Mouse (Mus musculus): ENCODE measurements at regions not wholly inside any gene's neighbourhood (a gene's known extent, or its start where the extent isn't known, plus 50 kb on each side); places are given as distances from the start of the nearest gene placed in this dataset.

DNA sequence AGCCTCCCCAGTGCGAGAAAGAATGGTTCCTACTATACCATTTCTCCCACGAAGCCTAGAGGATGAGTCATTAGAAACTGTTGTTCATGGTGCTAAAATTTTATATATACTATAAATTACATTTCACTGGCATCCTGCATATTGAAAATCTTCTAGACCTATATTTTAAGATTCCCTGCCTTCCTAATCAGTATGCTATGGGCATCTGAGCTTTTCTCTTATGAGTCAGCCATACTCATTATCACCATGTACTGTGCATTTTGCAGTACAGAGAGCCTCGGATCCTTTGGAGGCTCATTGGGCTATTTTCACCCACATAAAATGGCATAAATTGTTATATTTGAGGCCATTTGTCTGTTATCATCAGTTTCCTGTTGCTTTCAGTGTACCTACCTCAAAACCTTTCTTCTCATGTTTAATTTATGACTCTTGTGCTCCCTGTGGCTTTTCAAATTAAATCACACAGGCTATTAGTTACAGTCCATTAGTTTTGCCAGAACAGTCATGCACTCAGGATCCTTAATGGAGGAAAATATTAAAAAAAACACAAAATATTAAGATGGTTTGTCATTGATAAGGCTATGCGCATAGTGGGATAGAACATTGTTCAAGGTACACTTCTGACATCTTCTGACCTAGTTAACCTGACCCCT lies 150.1 kb upstream of the Actbl2 start:
- Histone ChIP-seq H3K27me3 (replicated peaks; ENCODE audit: control insufficient read depth, insufficient read depth, low read length) (no peaks in the 10 kb centered on the region), H3K4me1 (replicated peaks; ENCODE audit: control insufficient read depth, insufficient read depth, low read length) (no peaks in the 10 kb centered on the region), H3K4me3 (replicated peaks; ENCODE audit: low read length) (no peak overlapping the region), H3K27ac (ENCODE audit: low read length) (no peak overlapping the region), H3K9ac (replicated peaks; ENCODE audit: low read depth, low read length) (no peak overlapping the region), H3K4me2 (ENCODE audit: low read length) (no peak overlapping the region), H3K36me3 (ENCODE audit: control insufficient read depth, insufficient read depth) (no peaks in the 10 kb centered on the region), H3K9me3 (ENCODE audit: control insufficient read depth, low read length) (no peaks in the 10 kb centered on the region)
- 82% methylated on average over 4 of the region's 4 CpGs for WGBS
- no peak for ATAC-seq

DNA sequence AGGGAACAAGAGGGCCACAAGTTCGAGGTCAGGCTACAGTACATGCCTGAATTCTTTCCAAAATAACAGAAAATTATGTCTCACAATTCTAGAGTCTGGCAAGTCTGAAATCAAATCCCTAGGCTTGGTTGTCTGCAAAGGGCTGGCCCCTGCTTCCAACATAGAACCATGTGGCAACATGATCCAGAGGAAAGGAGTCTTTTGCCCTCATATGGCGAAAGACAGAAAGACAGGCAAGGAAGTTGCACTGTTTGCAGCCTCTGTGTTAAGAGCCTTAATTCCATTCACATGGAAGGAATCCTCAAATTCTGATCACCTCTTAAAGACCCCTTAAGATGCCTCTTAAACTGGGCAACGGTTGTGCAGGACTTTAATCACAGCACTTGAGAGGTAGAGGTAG lies 123.7 kb upstream of the Actbl2 start:
- Histone ChIP-seq H3K4me2 (ENCODE audit: low read length) (no peak overlapping the region), H3K9ac (replicated peaks; ENCODE audit: low read depth, low read length) (no peak overlapping the region), H3K36me3 (ENCODE audit: control insufficient read depth, insufficient read depth) (no peaks in the 10 kb centered on the region), H3K27ac (ENCODE audit: low read length) (no peak overlapping the region), H3K9me3 (ENCODE audit: control insufficient read depth, low read length) (no peaks in the 10 kb centered on the region), H3K4me3 (replicated peaks; ENCODE audit: low read length) (no peak overlapping the region), H3K4me1 (replicated peaks; ENCODE audit: control insufficient read depth, insufficient read depth, low read length) (no peaks in the 10 kb centered on the region), H3K27me3 (replicated peaks; ENCODE audit: control insufficient read depth, insufficient read depth, low read length) (no peaks in the 10 kb centered on the region)
- no peak for ATAC-seq
- WGBS, result 77% methylated on average over 3 of the region's 3 CpGs

GRCm38 (mm10) chr13:111136392-111136791 lies 118.4 kb upstream of the Actbl2 start:
- Histone ChIP-seq H3K4me2 (ENCODE audit: low read length) (no peak overlapping the region), H3K4me3 (replicated peaks; ENCODE audit: low read length) (no peak overlapping the region), H3K9me3 (ENCODE audit: control insufficient read depth, low read length) (no peaks in the 10 kb centered on the region), H3K27ac (ENCODE audit: low read length) (no peak overlapping the region), H3K36me3 (ENCODE audit: control insufficient read depth, insufficient read depth) (no peaks in the 10 kb centered on the region), H3K4me1 (replicated peaks; ENCODE audit: control insufficient read depth, insufficient read depth, low read length) (no peaks in the 10 kb centered on the region), H3K9ac (replicated peaks; ENCODE audit: low read depth, low read length) (no peak overlapping the region), H3K27me3 (replicated peaks; ENCODE audit: control insufficient read depth, insufficient read depth, low read length) (no peaks in the 10 kb centered on the region)
- no peak for ATAC-seq
- 90% methylated on average over 3 of the region's 3 CpGs for WGBS

GRCm38 (mm10) chr13:111142757-111143420 lies 111.9 kb upstream of the Actbl2 start:
- Histone ChIP-seq H3K27ac (ENCODE audit: low read length) (no peak overlapping the region), H3K27me3 (replicated peaks; ENCODE audit: control insufficient read depth, insufficient read depth, low read length) (no peaks in the 10 kb centered on the region), H3K4me2 (ENCODE audit: low read length) (no peak overlapping the region), H3K9me3 (ENCODE audit: control insufficient read depth, low read length) (no peaks in the 10 kb centered on the region), H3K4me1 (replicated peaks; ENCODE audit: control insufficient read depth, insufficient read depth, low read length) (no peaks in the 10 kb centered on the region), H3K36me3 (ENCODE audit: control insufficient read depth, insufficient read depth) (no peaks in the 10 kb centered on the region), H3K9ac (replicated peaks; ENCODE audit: low read depth, low read length) (no peak overlapping the region), H3K4me3 (replicated peaks; ENCODE audit: low read length) (no peak overlapping the region)
- no peak for ATAC-seq
- 17% methylated on average over 7 of the region's 7 CpGs for WGBS

DNA sequence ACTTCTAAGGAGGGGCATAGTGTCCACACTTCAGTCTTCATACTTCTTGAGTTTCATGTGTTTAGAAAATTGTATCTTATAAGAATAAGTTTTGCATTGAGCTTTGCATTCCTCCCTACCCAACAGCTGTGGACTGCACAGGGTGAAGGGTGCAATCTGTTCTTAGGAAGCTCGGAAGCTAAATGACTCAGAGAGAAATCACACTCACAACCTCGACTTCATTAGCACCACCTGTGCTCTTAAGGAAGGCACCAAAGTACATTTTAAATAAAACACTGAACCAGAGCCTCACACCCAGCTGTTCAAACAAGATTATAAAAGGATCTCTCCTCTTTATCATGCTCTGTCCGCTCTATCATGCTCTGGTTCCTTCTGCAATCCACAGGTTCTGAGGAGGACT lies 110.1 kb upstream of the Actbl2 start:
- no peaks in the 10 kb centered on the region for H3K36me3 ChIP-seq (ENCODE audit: control insufficient read depth, insufficient read depth)
- 90% methylated on average over 3 of the region's 3 CpGs for WGBS

DNA sequence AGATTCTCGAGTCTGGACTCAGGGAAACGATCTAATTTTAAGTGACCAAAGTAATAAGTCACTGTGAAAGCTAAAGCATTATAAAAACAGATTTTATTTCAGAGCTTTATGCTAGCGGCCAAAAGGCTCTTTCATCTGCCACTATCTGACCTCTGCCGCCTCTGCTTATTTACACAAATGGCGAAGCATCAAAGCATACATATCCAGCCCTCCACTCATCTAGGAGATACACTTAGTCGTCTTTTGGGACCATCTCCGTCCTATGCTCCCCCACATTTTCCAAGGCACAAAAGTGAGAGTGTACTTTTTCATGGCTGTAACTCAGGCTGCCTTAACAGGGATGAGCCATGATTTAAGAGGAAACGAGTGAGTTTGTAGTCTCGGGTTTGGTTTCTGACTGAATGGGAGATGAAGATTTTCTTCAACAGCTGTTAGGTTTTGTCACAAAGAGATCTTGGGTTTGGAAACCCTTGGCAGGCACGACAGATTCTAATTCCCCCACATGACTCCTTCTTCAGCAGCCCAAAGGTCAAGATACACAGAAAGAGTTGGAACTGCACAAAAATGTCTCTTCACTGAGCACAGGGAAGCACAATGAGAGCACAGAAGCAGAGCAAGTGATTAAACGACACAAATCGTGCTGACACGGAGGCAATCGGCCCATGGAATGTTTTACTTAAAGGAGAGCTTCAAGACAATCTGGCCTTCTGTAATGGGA lies 96.7 kb upstream of the Actbl2 start:
- WGBS, result 80% methylated on average over 14 of the region's 14 CpGs
- H3K9me3 ChIP-seq (ENCODE audit: control insufficient read depth, low read length), result no peaks in the 10 kb centered on the region
- no peak overlapping the region for H3K4me2 ChIP-seq (ENCODE audit: low read length)
- no peak for ATAC-seq
- H3K27me3 ChIP-seq (replicated peaks; ENCODE audit: control insufficient read depth, insufficient read depth, low read length), result no peaks in the 10 kb centered on the region
- no peak overlapping the region for H3K9ac ChIP-seq (replicated peaks; ENCODE audit: low read depth, low read length)
- H3K4me3 ChIP-seq (replicated peaks; ENCODE audit: low read length), result no peak overlapping the region
- no peaks in the 10 kb centered on the region for H3K36me3 ChIP-seq (ENCODE audit: control insufficient read depth, insufficient read depth)
- H3K4me1 ChIP-seq (replicated peaks; ENCODE audit: control insufficient read depth, insufficient read depth, low read length), result no peaks in the 10 kb centered on the region
- no peak overlapping the region for H3K27ac ChIP-seq (ENCODE audit: low read length)

More for the DNA sequence above, 110.1 kb upstream of the Actbl2 start:
- ATAC-seq, result no peak
- Histone ChIP-seq H3K27me3 (replicated peaks; ENCODE audit: control insufficient read depth, insufficient read depth, low read length) (no peaks in the 10 kb centered on the region), H3K27ac (ENCODE audit: low read length) (no peak overlapping the region), H3K4me3 (replicated peaks; ENCODE audit: low read length) (no peak overlapping the region), H3K4me1 (replicated peaks; ENCODE audit: control insufficient read depth, insufficient read depth, low read length) (no peaks in the 10 kb centered on the region), H3K4me2 (ENCODE audit: low read length) (no peak overlapping the region), H3K9ac (replicated peaks; ENCODE audit: low read depth, low read length) (no peak overlapping the region), H3K9me3 (ENCODE audit: control insufficient read depth, low read length) (no peaks in the 10 kb centered on the region)

GRCm38 (mm10) chr13:111159498-111159897 lies 95.3 kb upstream of the Actbl2 start:
- no peak for ATAC-seq
- no peaks in the 10 kb centered on the region for H3K27me3 ChIP-seq (replicated peaks; ENCODE audit: control insufficient read depth, insufficient read depth, low read length)
- no peak overlapping the region for H3K9ac ChIP-seq (replicated peaks; ENCODE audit: low read depth, low read length)

GRCm38 (mm10) chr13:111165538-111165937 lies 89.3 kb upstream of the Actbl2 start:
- H3K36me3 ChIP-seq (ENCODE audit: control insufficient read depth, insufficient read depth), result no peaks in the 10 kb centered on the region
- no peak overlapping the region for H3K4me3 ChIP-seq (replicated peaks; ENCODE audit: low read length)
- H3K9me3 ChIP-seq (ENCODE audit: control insufficient read depth, low read length), result no peaks in the 10 kb centered on the region
- no peak overlapping the region for H3K27ac ChIP-seq (ENCODE audit: low read length)
- no peaks in the 10 kb centered on the region for H3K4me1 ChIP-seq (replicated peaks; ENCODE audit: control insufficient read depth, insufficient read depth, low read length)
- 93% methylated on average over 2 of the region's 2 CpGs for WGBS
- no peak for ATAC-seq
- H3K9ac ChIP-seq (replicated peaks; ENCODE audit: low read depth, low read length), result no peak overlapping the region
- H3K27me3 ChIP-seq (replicated peaks; ENCODE audit: control insufficient read depth, insufficient read depth, low read length), result no peaks in the 10 kb centered on the region
- no peak overlapping the region for H3K4me2 ChIP-seq (ENCODE audit: low read length)

More at GRCm38 (mm10) chr13:111159498-111159897, 95.3 kb upstream of the Actbl2 start:
- H3K4me2 ChIP-seq (ENCODE audit: low read length), result no peak overlapping the region
- no peaks in the 10 kb centered on the region for H3K36me3 ChIP-seq (ENCODE audit: control insufficient read depth, insufficient read depth)
- H3K4me3 ChIP-seq (replicated peaks; ENCODE audit: low read length), result no peak overlapping the region
- no peaks in the 10 kb centered on the region for H3K9me3 ChIP-seq (ENCODE audit: control insufficient read depth, low read length)
- H3K4me1 ChIP-seq (replicated peaks; ENCODE audit: control insufficient read depth, insufficient read depth, low read length), result no peaks in the 10 kb centered on the region
- no peak overlapping the region for H3K27ac ChIP-seq (ENCODE audit: low read length)

GRCm38 (mm10) chr13:111170269-111171165 lies 84.3 kb upstream of the Actbl2 start:
- no peaks in the 10 kb centered on the region for H3K27me3 ChIP-seq (replicated peaks; ENCODE audit: control insufficient read depth, insufficient read depth, low read length)
- no peak overlapping the region for H3K4me3 ChIP-seq (replicated peaks; ENCODE audit: low read length)
- no peaks in the 10 kb centered on the region for H3K36me3 ChIP-seq (ENCODE audit: control insufficient read depth, insufficient read depth)
- H3K9ac ChIP-seq (replicated peaks; ENCODE audit: low read depth, low read length), result no peak overlapping the region
- H3K4me2 ChIP-seq (ENCODE audit: low read length), result no peak overlapping the region
- H3K4me1 ChIP-seq (replicated peaks; ENCODE audit: control insufficient read depth, insufficient read depth, low read length), result no peaks in the 10 kb centered on the region
- ATAC-seq, result no peak
- H3K27ac ChIP-seq (ENCODE audit: low read length), result no peak overlapping the region
- no peaks in the 10 kb centered on the region for H3K9me3 ChIP-seq (ENCODE audit: control insufficient read depth, low read length)
- WGBS, result 60% methylated on average over 5 of the region's 5 CpGs
